Mouse (Mus musculus): ENCODE measurements around the gene Hephl1.

Gene Hephl1

GRCm38 (mm10) chr9:15018756-15019131, 93.2 kb downstream of the Hephl1 start:
- in situ Hi-C loops (cut with MboI, MseI), result loop anchor here (5.0 to 10.0 kb wide), 4 partner anchors 116 to 514 kb away; partner anchors contain the start of genes 1700012B09Rik (in 1 of the 2), Cwc15 (in 1 of the 2), Izumo1r (in 1 of the 2) and Kdm4d (in 1 of the 2)

- in situ Hi-C loops (cut with MboI, MseI), result loop anchor here (5.0 to 10.0 kb wide), 4 partner anchors 116 to 513 kb away; partner anchors contain the start of genes 1700012B09Rik (in 1 of the 2), Cwc15 (in 1 of the 2), Izumo1r (in 1 of the 2) and Kdm4d (in 1 of the 2)
These were observed 93.8 kb downstream of the Hephl1 start for GRCm38 (mm10) chr9:15017791-15018755.

GRCm38 (mm10) chr9:15015223-15015956, 96.5 kb downstream of the Hephl1 start:
- in situ Hi-C loops (cut with MboI, MseI), result loop anchor here (5.0 to 10.0 kb wide), 4 partner anchors 113 to 511 kb away; partner anchors contain the start of genes 1700012B09Rik (in 1 of the 2), Cwc15 (in 1 of the 2), Izumo1r (in 1 of the 2) and Kdm4d (in 1 of the 2)

- in situ Hi-C loops (cut with MboI, MseI), result no loop called here
These were observed 104.3 kb downstream of the Hephl1 start for GRCm38 (mm10) chr9:15007566-15007965.

- in situ Hi-C loops (cut with MboI, MseI), result no loop called here
These were observed 107.6 kb downstream of the Hephl1 start for GRCm38 (mm10) chr9:15004298-15004685.

GRCm38 (mm10) chr9:15003676-15004297, 108.1 kb downstream of the Hephl1 start:
- in situ Hi-C loops (cut with MboI, MseI), result no loop called here

- in situ Hi-C loops (cut with MboI, MseI), result no loop called here
These were observed 108.8 kb downstream of the Hephl1 start for GRCm38 (mm10) chr9:15002995-15003613.
